Mouse (Mus musculus) hindbrain, embryonic 11.5 days (tissue): Measurements from ENCODE around the gene Nrgn. TPM values are rescaled to one million over a fixed set of nuclear protein-coding genes. Genes with fewer than 3 reads are reported as not detected.

Source experiments
- ATAC-seq: fragments of 200-750 bp; cut with Nextera tagmentation; 2 replicates; pipeline ENCODE4 v1.8.0; 2017; ENCODE audit warnings: mild to moderate bottlenecking, moderate TSS enrichment, moderate library complexity; ENCODE audit not compliant: low FRiP score
- DNase-seq: peaks from one replicate; pipeline ENCODE4 v3.0.0-alpha.2; 2015; ENCODE audit warnings: low spot score
- H3K27ac ChIP-seq: fragments of 300-500 bp; sonication (generic); 2 replicates; pipeline ENCODE4 v1.5.1; 2014; ENCODE audit warnings: mild to moderate bottlenecking, low read depth, low read length
- H3K27me3 ChIP-seq: fragments of 300-500 bp; sonication (generic); 2 replicates; pipeline ENCODE4 v1.6.1; 2014; ENCODE audit warnings: mild to moderate bottlenecking, low read length, moderate library complexity, mixed read lengths; ENCODE audit not compliant: control insufficient read depth, insufficient read depth
- H3K36me3 ChIP-seq: fragments of 300-500 bp; sonication (generic); 2 replicates; pipeline ENCODE4 v1.6.1; 2014; ENCODE audit warnings: mild to moderate bottlenecking, low read length, moderate library complexity, mixed read lengths; ENCODE audit not compliant: control insufficient read depth, insufficient read depth
- H3K4me1 ChIP-seq: fragments of 300-500 bp; sonication (generic); replicated peaks from 2 replicates; pipeline ENCODE4 v1.6.1; 2014; ENCODE audit warnings: low read length, mixed read lengths; ENCODE audit not compliant: control insufficient read depth, insufficient read depth
- H3K4me2 ChIP-seq: fragments of 300-500 bp; sonication (generic); replicated peaks from 2 replicates; pipeline ENCODE4 v1.6.1; 2014; ENCODE audit warnings: mild to moderate bottlenecking, low read depth, low read length
- H3K4me3 ChIP-seq: fragments of 300-500 bp; sonication (generic); 2 replicates; pipeline ENCODE4 v1.5.1; 2014; ENCODE audit warnings: low read depth, low read length
- H3K9ac ChIP-seq: fragments of 300-500 bp; sonication (generic); 2 replicates; pipeline ENCODE4 v1.6.1; 2014; ENCODE audit warnings: low read depth, low read length
- H3K9me3 ChIP-seq: fragments of 300-500 bp; sonication (generic); 2 replicates; pipeline ENCODE4 v1.6.1; 2016; ENCODE audit warnings: low read length; ENCODE audit not compliant: control insufficient read depth
- WGBS: fragments of 180-500 bp; shearing (Covaris S2); extraction: QIAGEN DNeasy Blood & Tissue Kit; methylation state at CpG from one replicate; pipeline ENCODE4 v1.1.7; 2014; 5-methylcytosine and 5-hydroxymethylcytosine counted together
- polyA plus RNA-seq: library from polyadenylated mRNA; unstranded; fragments of >200 nt; fragmentation: Nextera tagmentation; extraction: Ambion mirVana; gene quantifications from 2 replicates; pipeline ENCODE4 v1.2.1, GENCODE M21; 2014

Nrgn gene
- polyA plus RNA-seq, 1 experiment from 2014 or later: 3.4 TPM

GRCm38 (mm10) chr9:37539170-37540025 is 13.3 kb downstream of the Nrgn start, which contains the start of gene Vsig2:
Gene Vsig2 (plus strand): TSS chr9:37539255.
- ATAC-seq (no peak), DNase-seq (no peak)
- H3K4me2 ChIP-seq: no peak within 1 kb of the TSS
- H3K36me3 ChIP-seq: no peaks in the 10 kb centered on the region
- no peak within 1 kb of the TSS for H3K27ac ChIP-seq
- H3K4me3 ChIP-seq: no peak within 1 kb of the TSS
- H3K9ac ChIP-seq: no peak within 1 kb of the TSS
- H3K27me3 ChIP-seq: peaks cover 7% of the 10 kb centered on the region; the same call in 1 of the 2 replicates
- no peaks in the 10 kb centered on the region for H3K9me3 ChIP-seq
- H3K4me1 ChIP-seq: no peaks in the 10 kb centered on the region
- 48% methylated on average over 23 of the region's 23 CpGs for WGBS

GRCm38 (mm10) chr9:37537658-37538250 is 14.9 kb downstream of the Nrgn start:
- no peak for ATAC-seq
- no peak for DNase-seq
- no peak overlapping the region for H3K4me2 ChIP-seq
- no peaks in the 10 kb centered on the region for H3K4me1 ChIP-seq
- 0 out of 2 replicates have a peak, but pooled peaks cover 4% of the 10 kb centered on the region for H3K27me3 ChIP-seq
- H3K9me3 ChIP-seq: no peaks in the 10 kb centered on the region
- 68% methylated on average over 5 of the region's 5 CpGs for WGBS
- H3K36me3 ChIP-seq: no peaks in the 10 kb centered on the region
- H3K9ac ChIP-seq: no peak overlapping the region
- no peak overlapping the region for H3K4me3 ChIP-seq
- H3K27ac ChIP-seq: no peak overlapping the region

- H3K4me1 ChIP-seq: no peaks in the 10 kb centered on the region
- H3K4me2 ChIP-seq: no peak overlapping the region
- ATAC-seq (no peak), DNase-seq (no peak)
- WGBS: 74% methylated on average over 4 of the region's 4 CpGs
- no peaks in the 10 kb centered on the region for H3K9me3 ChIP-seq
- no peaks in the 10 kb centered on the region for H3K36me3 ChIP-seq
- no peak overlapping the region for H3K9ac ChIP-seq
- peaks cover 3% of the 10 kb centered on the region; the same call in 1 of the 2 replicates for H3K27me3 ChIP-seq
- no peak overlapping the region for H3K27ac ChIP-seq
- H3K4me3 ChIP-seq: no peak overlapping the region
Observed at GRCm38 (mm10) chr9:37536851-37537250, 15.9 kb downstream of the Nrgn start.

GRCm38 (mm10) chr9:37530888-37531705 is 21.6 kb downstream of the Nrgn start:
- H3K4me1 ChIP-seq: 0 out of 2 replicates have a peak, but pooled peaks cover 3% of the 10 kb centered on the region
- H3K27ac ChIP-seq: no peak overlapping the region
- DNase-seq (peak; percentile 74), ATAC-seq (peak; percentile 65)
- no peaks in the 10 kb centered on the region for H3K36me3 ChIP-seq
- peaks cover 51% of the 10 kb centered on the region for H3K27me3 ChIP-seq
- peak overlapping the region; percentile 41 for H3K4me2 ChIP-seq
- H3K4me3 ChIP-seq: peak overlapping the region; percentile 10
- H3K9ac ChIP-seq: peak overlapping the region; percentile 11; the same call in 1 of the 2 replicates
- 2% methylated on average over 31 of the region's 31 CpGs for WGBS
- H3K9me3 ChIP-seq: no peaks in the 10 kb centered on the region; the same call in 1 of the 2 replicates

- 0 out of 2 replicates have a peak overlapping the region, but pooled peaks have one; percentile 17 for H3K27ac ChIP-seq
- peaks cover 53% of the 10 kb centered on the region for H3K27me3 ChIP-seq
- under 1% methylated on average over 32 of the region's 32 CpGs for WGBS
- no peaks in the 10 kb centered on the region for H3K36me3 ChIP-seq
- H3K9me3 ChIP-seq: no peaks in the 10 kb centered on the region; the same call in 1 of the 2 replicates
- DNase-seq (peak; percentile 52), ATAC-seq (peak; percentile 33; the same call in 1 of the 2 replicates)
- peak overlapping the region; percentile 41 for H3K4me2 ChIP-seq
- H3K4me1 ChIP-seq: 0 out of 2 replicates have a peak, but pooled peaks cover 3% of the 10 kb centered on the region
- peak overlapping the region; percentile 10 for H3K4me3 ChIP-seq
- no peak overlapping the region for H3K9ac ChIP-seq
Observed at GRCm38 (mm10) chr9:37530031-37530887, 22.4 kb downstream of the Nrgn start.

- no peak for ATAC-seq
- no peaks in the 10 kb centered on the region; the same call in 1 of the 2 replicates for H3K9me3 ChIP-seq
- H3K36me3 ChIP-seq: no peaks in the 10 kb centered on the region
- H3K27ac ChIP-seq: no peak overlapping the region
- H3K27me3 ChIP-seq: peaks cover 53% of the 10 kb centered on the region
- peak; percentile 30 for DNase-seq
- 15% methylated on average over 9 of the region's 9 CpGs for WGBS
- H3K4me3 ChIP-seq: 0 out of 2 replicates have a peak overlapping the region, but pooled peaks have one; percentile 8
- H3K9ac ChIP-seq: no peak overlapping the region
- H3K4me2 ChIP-seq: no peak overlapping the region
- H3K4me1 ChIP-seq: 0 out of 2 replicates have a peak, but pooled peaks cover 3% of the 10 kb centered on the region
Observed at GRCm38 (mm10) chr9:37528225-37528970, 24.3 kb downstream of the Nrgn start.
